9 mouse cellular contexts compared by ENCODE assay signal in the genomic region with DNA sequence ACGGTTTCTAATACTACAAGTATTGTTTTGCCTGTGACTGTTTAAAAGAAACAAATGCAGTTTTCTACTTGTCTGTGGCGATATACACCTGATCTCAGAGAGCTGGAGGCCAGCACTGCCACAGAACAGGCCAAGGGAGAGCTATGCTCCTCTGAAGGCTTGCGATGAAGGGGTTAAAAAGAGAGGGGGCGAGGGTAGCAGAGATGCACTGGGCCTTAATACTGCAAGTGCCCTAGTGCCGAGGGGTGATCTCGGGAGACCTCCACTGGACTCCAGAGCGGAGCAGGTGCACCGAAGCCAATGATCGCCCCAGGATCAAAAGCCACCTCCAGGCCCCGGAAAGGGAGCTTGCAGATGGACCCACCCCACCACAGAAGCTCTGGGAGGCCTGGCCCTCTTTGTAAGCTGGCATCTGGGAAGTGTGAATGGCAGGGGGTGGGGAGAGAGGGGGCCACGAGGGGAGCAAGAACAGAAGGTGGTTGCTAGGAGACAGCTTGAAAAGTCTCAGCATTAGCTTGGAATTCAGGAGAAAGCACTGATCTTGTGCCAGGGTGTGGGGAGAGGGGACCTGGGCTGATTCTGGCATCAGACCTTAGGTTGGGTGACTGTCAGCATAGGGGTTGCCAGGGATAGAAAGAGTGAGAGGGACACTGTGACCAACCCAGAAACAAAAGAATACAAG. TPM values are rescaled to one million over a fixed set of nuclear protein-coding genes. Genes with fewer than 3 reads are reported as not detected.
DNase-seq lines count a peak whose midpoint lies in the region; TF ChIP-seq lines count a peak whose summit lies in the region.
"Had no signal": no experiment of that assay in that cellular context is flagged by ENCODE, and none has a peak within 500 bp of the region (broad histone marks: within the 10 kb centered on the region; RNA-seq: fewer than 3 reads in every experiment).

No protein-coding gene starts in this region.

- no peak overlapping the region for H3K9ac ChIP-seq in heart, adult 2 months (ENCODE audit: low read depth, low read length)

- WGBS in heart, adult 2 months, result 72% methylated on average over 11 of the region's 11 CpGs

- TF ChIP-seq CTCF in heart, adult 2 months (IDR thresholded peaks at IDR 0.05), result no peak

- intact Hi-C loops in heart, adult 2 months (cut with DNase I), result no loop called here

- no peaks in the 10 kb centered on the region for H3K27me3 ChIP-seq in heart, adult 2 months (ENCODE audit: control insufficient read depth, insufficient read depth, low read length)

- no peaks in the 10 kb centered on the region for H3K4me1 ChIP-seq in heart, adult 2 months (ENCODE audit: control insufficient read depth, insufficient read depth, low read length)

- H3K79me2 ChIP-seq in heart, adult 2 months (replicated peaks; ENCODE audit: control insufficient read depth, insufficient read depth, low read length), result no peaks in the 10 kb centered on the region

- TF ChIP-seq POLR2A in heart, adult 2 months (IDR thresholded peaks at IDR 0.05; ENCODE audit: insufficient read depth, low read depth, low read length), result no peak

- DNase-seq in cerebellum, postnatal 14 days, result peak; percentile 49 to 60
- no peak for DNase-seq in cerebellum, postnatal 36 days
- peak; percentile 59 to 71 for DNase-seq in frontal cortex, postnatal 10 days (ENCODE audit: low spot score in 2 of 2)
- DNase-seq in left cerebral cortex, adult 9 months (ENCODE audit: low spot score in 2 of 2), result peak; percentile 38 to 55
- peak; percentile 81 for DNase-seq in retina, postnatal 1 day
- DNase-seq in heart, adult 2 months, result no peak
- no peak for DNase-seq in lung, postnatal 25 days (ENCODE audit: low spot score)
- no peak for DNase-seq in spleen, postnatal 14 days (ENCODE audit: low spot score in 2 of 2)

- no peaks in the 10 kb centered on the region for H3K36me3 ChIP-seq in heart, adult 2 months (ENCODE audit: control insufficient read depth, insufficient read depth, low read length)

- no peak overlapping the region for H3K4me3 ChIP-seq in heart, adult 2 months

- H3K27ac ChIP-seq in heart, adult 2 months, result no peak overlapping the region
- H3K27ac ChIP-seq: macrophage had no signal

- TF ChIP-seq EP300 in heart, adult 2 months (IDR thresholded peaks at IDR 0.05; ENCODE audit: insufficient read depth, low read depth, low read length), result no peak

RNA-seq across cellular contexts. Expression of a gene that starts 22.2 kb away (rescaled TPM):
- 10 to 100 TPM; 36.3 to 37.4 TPM for total RNA-seq in heart, adult 2 months (2021)
- polyA plus RNA-seq in heart, adult 2 months (2012; rRNA removed), result 11.7 and 21.8 TPM in 2 replicates

RNA-seq across cellular contexts. Expression of a gene that starts 57.8 kb away (rescaled TPM):
- not detected for total RNA-seq in heart, adult 2 months (2021)
- 0.12 TPM in 1 of 2 replicates, not detected in the other for polyA plus RNA-seq in heart, adult 2 months (2012; rRNA removed)
- polyA plus RNA-seq: macrophage had no signal

Comparison
In these comparisons a context has a peak if more than half of its experiments do, and no peak if none do; other contexts are left out.
1. DNase-seq: peak in cerebellum, postnatal 14 days (2 of 2), frontal cortex, postnatal 10 days (2 of 2), left cerebral cortex, adult 9 months (2 of 2) and retina, postnatal 1 day (single experiment); none in cerebellum, postnatal 36 days (0 of 2), heart, adult 2 months (0 of 2), lung, postnatal 25 days (single experiment) and spleen, postnatal 14 days (0 of 2).